Mouse (Mus musculus): ENCODE measurements around the gene Cd72.

The Cd72 gene

DNA sequence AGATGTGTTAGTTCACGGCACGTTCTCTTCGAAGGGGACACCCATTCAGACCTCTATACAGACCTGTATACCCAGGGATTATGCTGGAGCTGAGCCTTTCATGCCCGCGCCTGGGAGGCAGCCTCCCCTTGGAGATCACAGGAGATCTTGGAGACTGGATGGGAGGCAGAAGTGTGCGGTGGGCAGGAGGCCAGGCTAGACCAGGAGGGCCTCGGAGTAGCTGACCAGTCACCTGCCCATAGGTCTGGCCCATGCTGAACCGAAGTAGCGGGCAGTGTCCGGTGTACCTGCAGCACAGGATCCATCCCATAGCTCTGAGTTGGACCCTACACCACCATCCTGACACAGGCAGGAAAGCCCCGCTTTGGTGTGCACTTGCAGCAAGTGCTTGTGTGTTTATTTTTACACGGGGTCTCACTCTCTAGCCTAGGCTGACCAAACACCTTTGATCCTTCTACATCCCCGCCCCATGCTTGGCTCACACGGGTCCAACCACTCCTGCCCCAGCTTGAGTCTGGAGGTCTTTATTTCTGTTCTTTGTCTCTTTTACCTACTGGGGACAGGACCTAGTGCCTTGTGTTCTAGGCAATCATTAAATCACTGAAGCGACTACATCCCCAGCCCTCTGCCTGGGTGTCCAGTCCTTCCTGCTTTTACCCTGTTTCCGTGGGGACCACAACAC, 26.1 kb downstream of the Cd72 start:
- DNase-seq (ENCODE audit: low read depth, low spot score), result no peak

DNA sequence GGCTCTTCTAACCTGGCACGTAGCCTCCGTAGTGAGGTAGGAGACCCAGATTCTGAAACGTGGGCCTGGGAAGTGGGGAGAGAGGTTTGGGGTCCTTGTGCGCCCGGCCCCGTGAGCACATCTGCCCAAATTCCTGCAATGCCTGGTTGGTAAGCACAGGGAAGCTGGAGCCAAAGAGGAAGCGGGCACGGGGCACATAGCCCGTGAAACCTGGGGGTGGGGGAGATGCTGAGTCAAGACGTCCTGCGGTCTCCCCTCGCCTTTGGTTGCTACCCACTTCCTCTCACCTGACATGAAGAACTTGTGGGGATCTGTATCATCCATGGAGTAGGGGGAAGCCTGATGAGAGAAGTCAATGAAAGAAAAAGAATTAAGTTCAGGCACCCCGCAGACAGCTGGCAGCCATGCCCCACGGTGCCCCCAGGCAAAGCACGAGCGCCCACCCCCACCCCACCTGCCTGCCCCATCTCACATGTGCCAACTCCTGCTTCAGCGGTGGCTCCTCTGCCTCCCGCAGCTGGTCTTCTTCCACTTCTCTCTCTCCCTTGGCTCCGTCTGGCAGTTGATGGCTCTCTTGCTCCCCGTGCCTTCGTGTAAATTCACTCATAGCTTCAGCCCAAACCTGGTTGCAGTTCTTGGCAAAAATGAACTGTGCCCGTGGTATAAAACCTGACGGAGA, 26.8 kb downstream of the Cd72 start:
- DNase-seq (ENCODE audit: low read depth, low spot score), result no peak

DNA sequence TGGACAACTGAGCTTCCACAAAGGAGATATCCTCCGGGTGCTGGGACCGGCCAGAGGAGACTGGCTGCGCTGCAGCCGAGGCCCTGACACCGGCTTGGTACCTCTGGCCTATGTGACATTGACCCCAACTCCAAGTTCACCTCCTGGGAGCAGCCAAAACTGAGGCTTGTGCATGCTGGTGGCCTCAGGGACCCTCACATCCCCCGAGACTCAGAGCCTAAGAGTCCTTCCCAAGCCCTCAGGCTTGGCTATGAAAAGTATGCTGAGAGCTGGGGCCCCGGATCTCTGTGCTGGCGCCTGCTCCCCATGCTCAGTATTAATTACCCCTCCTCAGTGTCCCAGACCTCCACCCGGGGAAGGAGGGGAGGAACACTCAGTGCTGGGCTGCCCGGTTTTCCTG, 27.9 kb downstream of the Cd72 start:
- no peak for DNase-seq (ENCODE audit: low read depth, low spot score)

DNA sequence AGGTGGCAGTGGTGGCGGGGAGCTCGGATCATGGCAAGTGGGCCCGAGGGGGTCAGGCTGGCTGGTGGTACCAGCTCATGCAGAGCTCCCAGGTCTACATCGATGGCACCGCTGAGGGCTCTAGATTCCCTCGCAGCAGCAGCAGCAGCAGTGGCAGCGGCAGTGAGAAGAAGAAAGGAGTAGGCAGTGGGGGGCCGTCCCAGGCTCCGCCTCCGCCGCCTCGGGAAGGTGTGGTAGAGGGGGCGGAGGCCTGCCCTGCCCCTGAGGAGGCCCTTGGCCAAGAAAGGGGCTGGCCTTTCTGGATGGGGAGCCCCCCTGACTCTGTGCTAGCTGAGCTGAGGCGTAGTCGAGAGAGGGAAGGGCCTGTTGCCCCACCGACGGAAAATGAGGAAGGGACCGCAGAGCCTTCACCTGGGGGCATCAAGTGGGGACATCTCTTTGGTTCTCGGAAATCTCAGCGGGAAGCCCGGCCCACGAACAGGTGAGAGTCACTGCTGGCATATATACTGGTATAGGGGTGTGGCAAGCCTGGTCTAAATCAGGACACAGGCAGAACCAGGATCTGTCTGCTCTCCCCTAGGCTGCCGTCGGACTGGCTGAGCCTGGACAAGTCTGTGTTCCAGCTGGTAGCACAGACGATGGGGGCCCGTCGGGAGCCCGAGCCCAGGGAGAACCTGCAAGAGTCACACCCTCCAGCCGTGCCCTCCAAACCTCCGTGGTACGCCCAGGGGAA, 28.6 kb downstream of the Cd72 start:
- no peak for DNase-seq (ENCODE audit: low read depth, low spot score)

DNA sequence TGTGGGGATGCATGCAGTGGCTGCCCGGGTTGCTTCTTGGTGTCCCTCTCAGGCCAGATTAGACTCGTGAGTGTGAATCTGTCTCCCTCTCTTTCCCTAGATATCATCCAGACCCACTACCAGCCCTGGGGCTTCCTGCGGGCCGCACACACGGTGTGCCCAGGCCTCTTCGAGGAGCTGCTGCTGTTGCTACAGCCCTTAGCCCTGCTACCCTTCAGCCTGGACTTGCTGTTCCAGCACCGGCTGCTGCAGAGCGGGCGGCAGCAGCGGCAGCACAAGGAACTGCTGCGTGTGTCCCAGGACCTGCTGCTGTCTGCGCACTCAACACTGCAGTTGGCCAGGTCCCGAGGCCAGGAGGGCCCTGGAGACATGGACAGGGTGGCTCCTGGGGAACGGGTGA, 29.2 kb downstream of the Cd72 start:
- DNase-seq (ENCODE audit: low read depth, low spot score), result no peak

DNA sequence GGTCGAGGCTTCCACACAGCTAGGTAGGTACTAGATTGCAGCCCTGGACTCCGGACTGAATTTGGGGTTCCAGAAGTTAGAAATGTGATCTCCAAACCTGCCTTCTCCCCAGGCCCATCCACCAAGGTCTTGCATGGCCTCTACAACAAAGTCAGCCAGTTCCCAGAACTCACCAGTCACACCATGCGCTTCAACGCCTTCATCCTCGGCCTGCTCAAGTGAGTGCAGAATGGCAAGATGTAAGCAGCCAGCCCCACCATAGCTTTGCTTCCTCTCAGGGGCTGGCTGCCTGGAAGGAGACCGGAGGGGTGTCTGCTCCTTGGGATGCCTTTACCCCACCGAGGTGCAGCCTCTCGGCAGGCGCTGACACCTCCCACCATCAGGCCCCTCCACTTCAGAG, 30.4 kb downstream of the Cd72 start:
- DNase-seq (ENCODE audit: low read depth, low spot score), result no peak

DNA sequence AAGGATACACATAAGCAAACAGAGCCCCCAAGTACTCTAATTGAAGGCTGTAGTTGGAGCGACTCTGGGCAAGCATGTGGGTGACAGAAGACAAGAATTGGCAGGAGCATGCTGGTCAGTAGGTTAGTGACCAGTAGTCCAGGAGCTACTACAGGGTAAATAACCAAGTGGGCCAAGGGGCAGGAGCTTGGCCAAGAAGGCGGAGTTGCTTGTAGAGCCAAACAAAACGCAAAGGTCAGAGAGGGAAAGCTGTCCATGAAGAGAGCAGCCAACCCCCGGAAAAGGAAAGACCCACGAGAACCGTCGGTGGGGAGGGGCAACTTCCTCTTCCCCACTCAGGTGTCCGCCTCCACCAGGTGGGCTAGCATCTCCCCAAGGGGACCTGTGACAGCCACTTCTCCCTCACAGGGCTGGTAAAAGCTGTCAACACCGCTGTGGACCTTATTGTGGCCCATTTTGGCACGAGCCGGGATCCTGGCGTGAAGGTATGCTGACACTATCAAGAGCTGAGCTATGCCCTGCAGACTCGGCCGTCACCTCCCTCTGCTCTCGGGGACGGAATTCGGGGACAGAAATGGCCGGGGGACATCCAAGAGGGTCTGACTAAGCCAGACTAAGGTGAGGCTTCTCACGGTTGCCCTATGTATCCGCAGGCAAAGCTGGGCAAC, 31.0 kb downstream of the Cd72 start:
- DNase-seq (ENCODE audit: low read depth, low spot score), result no peak

DNA sequence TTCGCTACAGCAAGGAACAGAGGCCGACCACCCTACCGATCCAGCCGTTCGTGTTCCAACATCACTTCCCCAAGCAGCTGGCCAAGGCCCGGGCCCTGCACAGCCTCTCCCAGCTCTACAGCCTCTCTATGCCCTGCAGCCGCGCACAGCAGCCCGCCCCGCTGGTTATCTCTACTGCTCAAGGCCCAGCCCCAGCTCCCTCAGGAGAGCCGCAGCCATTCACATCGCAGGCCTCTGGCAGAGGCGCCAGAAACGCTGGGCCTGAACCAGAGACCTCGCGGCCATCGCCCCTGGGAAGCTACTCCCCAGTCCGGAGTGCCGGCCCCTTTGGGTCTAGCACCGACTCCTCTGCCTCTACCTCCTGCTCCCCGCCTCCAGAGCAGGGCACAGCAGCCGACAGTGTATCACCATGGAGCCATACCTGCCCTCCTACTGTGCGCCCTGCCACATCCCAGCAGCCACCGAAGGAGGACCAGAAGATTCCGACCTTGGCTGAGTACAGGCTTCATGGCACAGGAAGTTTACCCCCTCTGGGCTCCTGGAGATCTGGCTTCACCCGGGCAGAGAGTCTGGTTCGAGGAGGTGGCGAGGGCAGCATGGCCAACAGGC, 32.7 kb downstream of the Cd72 start:
- no peak for DNase-seq (ENCODE audit: low read depth, low spot score)

DNA sequence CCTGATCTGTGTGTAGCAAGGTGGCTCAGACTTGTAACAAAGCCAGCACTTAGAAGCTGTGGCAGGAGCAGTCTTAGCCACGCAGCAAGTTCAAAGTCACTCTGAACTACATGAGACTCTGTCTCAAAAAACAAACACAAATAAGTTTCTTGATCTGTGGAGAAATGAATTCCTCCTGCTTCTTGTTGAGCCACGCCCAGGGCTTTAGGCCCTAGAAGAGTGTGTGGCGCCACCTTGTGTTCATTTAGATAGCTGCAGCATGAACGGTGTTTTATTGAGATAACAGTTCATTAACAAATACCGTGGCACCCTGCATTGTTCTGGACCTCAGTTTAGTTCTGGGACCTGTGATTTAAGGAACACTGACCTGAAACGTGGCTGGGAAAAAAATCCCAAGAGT, 34.1 kb downstream of the Cd72 start:
- no peak for DNase-seq (ENCODE audit: low read depth, low spot score)

DNA sequence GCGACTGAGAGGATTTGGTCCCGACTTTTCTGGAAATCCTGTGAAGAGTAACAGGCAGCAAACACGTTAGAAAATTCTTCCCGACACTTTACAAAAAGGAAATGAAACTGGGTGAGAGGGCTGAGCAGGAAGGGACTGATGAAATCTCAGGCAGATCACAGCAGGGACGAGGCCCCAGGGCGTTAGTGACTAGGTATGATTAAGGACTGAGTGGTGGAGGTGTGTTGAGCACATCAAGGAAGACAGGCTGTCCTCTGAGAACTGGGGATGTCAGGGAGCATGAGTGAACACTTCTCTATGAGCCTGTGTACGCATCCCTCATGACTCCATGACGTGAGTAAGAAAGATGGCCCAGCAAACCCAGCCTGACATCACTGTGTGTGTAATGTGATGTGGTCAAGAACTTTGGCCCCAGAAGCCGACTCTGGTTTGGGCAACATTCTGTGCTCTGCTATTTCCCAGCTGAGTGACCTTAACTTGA, 34.6 kb downstream of the Cd72 start:
- DNase-seq (ENCODE audit: low read depth, low spot score), result no peak

DNA sequence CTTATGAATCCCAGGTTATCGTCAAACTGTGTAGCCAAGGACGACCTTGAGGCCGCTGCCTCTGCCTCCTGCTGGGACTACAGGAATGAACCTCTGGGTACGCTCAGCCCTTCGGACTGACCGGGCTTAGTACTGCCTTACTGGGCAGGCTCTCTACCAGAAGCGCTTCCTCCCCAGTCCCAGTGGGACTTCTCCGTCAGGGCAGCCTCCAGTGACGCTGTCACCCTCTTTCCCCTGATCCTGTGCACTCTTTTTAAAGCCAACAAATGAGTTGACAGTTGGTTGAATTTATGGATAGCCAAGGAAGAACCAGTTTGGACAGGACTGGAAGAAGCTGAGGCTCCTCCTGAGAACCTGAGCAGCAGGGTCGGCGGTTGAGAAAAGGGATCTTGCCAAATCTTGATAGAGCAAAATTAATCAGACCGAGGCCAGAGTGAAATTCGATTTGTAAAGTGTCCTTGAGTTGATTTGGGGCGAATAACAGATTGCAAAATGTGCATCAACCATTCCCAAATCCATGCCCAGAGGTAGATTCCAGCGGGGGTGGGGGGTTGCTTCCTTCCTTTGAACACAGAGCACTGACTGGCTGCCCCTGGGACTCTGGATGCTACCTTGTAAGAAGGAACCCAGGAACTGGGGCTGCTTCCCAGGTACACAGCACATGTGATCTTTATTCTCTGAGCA, 35.3 kb downstream of the Cd72 start:
- no peak for DNase-seq (ENCODE audit: low read depth, low spot score)

DNA sequence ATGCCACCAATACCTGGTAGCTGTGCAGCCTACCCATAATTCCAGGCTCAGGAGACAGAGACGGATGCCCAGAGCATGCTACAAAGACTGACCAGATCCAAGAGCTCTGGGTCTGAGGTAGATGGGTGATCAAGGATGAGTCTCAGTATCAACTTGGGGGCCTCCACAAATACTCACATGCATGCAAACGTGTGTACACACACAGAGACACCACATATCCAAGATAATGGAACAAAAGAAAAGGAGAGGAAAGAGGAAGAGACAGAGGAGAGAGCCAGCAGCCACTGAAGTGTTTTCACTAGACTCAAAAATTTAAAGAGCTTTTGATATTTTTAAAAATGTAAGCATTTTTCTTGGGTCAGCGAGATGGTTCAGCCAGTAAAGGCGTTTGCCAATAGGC, 36.0 kb downstream of the Cd72 start:
- DNase-seq (ENCODE audit: low read depth, low spot score), result no peak

DNA sequence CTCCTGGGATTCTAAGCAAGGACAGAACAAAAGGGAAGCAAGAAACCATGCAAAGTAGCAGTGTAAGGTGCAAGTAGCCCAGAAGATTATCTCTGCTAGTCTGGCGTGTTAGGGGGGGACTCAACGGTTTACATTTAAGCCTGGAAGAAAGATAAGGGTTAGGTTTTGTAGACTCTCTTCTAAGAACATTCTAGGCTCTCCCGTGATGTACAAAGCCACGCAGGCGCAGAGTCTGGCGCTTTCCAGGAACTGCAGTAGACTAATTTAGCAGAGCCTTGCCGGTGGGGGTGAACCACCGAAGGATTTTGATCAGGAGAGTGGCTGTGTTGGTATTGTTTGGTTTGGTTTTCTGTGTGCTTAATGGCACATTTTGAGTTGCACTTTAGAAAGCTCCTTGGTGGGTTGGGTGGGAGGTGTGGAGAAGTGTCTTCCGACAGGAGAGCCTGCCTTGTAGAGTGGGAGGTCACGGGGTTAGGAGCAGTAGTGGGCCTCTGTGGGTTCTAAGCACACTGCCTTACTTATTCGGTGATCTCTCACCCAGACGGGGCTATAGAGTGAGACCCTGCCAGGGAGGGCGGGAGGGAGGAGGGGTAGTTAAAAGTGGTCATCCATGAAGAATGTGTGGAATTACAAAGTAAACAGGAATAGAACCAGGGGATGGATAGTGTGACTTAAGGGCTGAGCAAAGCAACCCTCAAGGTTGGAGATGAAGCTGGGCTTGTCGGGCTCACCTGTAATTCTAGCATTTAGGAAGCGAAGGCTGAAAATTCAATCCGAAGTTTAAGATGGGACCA, 37.0 kb downstream of the Cd72 start:
- no peak for DNase-seq (ENCODE audit: low read depth, low spot score)

DNA sequence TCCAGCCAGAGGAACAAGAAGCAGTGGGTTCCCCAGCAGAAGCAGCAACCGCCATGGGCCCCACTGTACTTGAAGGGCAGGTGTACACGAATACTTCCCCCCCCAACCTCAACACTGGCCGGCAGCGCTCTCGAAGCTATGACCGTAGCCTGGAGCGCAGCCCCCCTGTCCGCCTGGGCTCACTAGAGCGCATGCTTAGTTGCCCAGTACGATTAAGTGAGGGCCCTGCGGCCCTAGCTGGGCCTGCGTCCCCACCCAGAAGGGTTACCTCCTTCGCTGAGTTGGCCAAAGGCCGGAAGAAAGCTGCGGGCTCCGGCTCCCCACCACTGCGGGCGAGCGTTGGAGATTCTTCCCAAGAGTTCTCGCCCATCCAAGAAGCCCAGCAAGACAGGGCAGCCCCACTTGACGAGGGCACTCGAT, 38.3 kb downstream of the Cd72 start:
- no peak for DNase-seq (ENCODE audit: low read depth, low spot score)

DNA sequence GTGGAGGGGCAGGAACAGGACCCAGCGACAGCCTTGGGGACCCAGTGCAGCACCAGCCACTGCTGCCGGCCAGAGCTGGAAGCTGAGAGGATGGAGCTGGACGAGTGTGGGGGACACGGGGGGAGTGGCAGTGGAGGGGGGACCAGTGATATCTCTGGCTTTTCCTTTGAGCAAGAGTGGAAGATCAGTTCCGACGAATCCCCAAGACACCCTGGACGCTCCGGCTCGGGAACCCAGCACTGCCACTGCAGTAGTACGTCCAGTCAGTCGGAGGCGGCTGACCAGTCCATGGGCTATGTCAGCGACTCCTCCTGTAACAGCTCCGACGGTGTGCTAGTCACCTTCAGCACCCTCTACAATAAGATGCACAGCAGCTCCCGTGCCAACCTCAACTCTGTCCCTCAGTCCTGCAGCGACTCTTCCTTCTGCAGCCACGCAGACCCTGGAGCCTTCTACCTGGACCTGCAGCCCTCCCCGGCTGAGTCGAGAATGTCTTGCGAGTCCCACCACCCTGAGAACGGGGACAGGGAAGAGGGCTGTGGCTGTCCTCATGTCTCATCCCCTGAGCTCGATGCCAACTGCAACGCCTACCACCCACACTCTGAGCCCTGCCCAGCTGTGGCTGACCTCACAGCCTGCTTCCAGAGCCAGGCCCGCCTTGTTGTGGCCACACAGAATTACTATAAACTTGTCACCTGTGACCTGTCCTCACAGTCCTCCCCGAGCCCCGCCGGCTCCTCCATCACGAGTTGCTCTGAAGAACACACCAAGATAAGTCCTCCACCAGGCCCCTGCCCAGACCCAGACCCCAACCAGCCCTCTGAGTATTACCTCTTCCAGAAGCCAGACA, 39.0 kb downstream of the Cd72 start:
- no peak for DNase-seq (ENCODE audit: low read depth, low spot score)

DNA sequence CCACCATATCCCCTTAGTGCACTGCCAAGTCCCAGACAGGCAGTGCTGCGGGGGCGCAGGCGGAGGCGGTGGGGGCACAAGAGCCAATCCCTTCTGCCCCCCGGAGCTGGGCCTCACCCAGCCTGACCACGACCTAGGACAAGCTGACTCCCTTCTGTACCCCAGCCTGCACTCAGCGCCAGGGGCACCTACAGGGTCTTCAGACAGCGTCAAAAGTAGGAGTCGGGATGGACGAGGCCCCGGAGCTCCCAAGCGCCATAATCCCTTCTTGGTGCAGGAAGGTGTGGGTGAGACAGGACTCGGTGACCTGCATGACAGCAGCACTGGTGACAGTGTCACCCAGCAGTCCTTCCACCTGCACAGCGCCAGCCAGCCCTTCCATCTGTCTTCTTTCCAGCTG, 39.7 kb downstream of the Cd72 start:
- no peak for DNase-seq (ENCODE audit: low read depth, low spot score)

DNA sequence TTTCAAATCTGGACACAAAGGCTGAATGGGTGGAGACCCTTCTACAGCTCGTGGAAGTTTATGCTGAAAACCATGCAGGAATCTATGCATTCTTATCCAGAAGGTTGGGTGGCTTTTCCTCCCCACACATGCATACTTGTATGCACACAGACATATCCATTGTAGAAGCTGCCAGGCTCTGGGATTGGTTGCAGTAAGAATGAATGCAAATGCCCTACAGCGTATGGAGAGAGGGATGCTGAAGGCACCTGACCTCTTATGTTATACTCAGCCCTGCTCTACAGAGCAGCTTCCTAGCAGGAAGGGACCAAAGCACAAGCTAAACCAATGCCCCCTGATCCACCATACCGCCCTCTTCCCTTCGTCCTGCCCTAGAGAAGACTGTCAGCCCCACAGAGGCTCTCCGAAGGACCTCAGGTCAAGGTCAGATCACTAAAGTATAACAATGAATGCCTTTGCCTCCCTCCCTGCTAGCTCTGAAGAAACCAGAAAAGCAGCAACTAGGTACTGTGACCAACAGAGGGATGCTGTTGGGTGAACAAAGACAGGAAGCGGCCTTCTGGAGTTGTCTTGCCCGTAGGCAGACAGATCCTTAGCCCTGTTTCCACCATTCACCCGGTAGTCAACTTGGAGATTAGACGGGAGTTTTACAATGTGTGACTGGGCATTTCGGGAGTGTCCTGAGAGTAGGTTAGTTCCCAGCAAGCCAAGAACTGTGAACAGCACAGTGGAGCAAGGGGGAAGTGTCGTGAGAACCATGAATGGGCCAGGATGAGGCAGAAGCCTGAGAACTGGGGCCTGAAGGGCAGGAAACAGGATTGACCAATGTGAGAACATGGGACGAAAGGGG, 47.1 kb downstream of the Cd72 start:
- DNase-seq (ENCODE audit: low read depth, low spot score), result no peak

DNA sequence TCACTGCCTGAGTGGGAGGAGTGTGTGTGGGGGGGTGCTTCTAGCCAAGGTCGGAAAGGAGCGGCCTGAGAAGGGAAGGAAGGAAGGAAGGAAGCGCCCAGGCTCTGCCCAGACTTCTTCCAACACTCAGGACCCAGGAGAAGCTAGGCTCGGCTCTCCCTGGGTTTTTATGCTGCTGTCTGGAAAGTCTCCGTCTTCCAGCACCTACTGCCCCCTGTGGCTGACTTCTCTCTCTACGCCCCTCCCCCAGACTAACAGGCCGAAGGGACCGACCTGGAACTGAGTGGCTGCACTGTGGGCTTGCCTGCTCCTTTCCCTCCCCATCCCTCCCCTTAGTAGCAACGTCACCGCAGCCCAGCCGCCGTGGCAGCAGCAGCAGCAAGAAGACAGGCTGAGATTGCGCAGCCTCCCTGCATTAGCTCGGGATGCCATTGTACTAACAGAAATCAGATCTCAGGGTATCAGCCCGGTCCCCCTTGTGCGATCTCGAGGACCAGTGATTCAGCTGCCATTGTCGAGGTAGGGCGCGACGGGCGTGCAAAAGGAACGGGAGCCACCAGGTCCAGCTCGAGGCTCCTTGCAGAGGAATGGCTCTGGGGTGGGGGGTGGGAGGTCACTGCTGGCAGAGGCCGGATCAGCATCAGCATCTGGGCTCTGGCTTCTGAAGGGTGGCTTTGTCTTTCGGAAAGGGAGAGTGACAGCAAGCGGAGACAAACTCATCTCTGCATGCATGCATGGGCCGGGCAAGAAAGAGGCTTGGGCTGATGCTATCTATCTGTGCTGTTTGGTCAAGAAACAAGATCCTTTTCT, 48.1 kb downstream of the Cd72 start:
- no peak for DNase-seq (ENCODE audit: low read depth, low spot score)

All from WW6 (cell line).